Mouse (Mus musculus) cerebellum, adult 8-10 months (tissue): ENCODE results near the gene AI661453.
A peak's percentile ranks its signal among the peaks of the same experiment; 100 is the strongest.
"Not testable (repeated sequence)": the region's sequence is repeated elsewhere in the genome, so short reads cannot be mapped to it uniquely, and the experiment has no call there.

ENCODE experiments used
- DNase-seq: peaks from one replicate; pipeline ENCODE4 v3.0.0; 2022

The AI661453 gene

GRCm38 (mm10) chr17:47436156-47436906 lies at the start of gene AI661453:
Gene AI661453, plus strand, starts transcription at chr17:47436615.
- DNase-seq: no peak

GRCm38 (mm10) chr17:47386649-47387048 lies 49.8 kb upstream of the AI661453 start:
- peak; percentile 10 for DNase-seq

- no peak for DNase-seq
These were observed 42.1 kb upstream of the AI661453 start for GRCm38 (mm10) chr17:47394223-47394869.

- no peak for DNase-seq
These were observed 41.0 kb upstream of the AI661453 start for GRCm38 (mm10) chr17:47395376-47395913.

- DNase-seq: no peak
These were observed 37.3 kb upstream of the AI661453 start for GRCm38 (mm10) chr17:47399091-47399490.

GRCm38 (mm10) chr17:47400451-47400850 lies 36.0 kb upstream of the AI661453 start, which contains the start of gene Guca1a:
Gene Guca1a, minus strand, starts transcription at chr17:47400584.
- DNase-seq: no peak

- no peak for DNase-seq
These were observed 28.5 kb upstream of the AI661453 start for GRCm38 (mm10) chr17:47407717-47408557.

GRCm38 (mm10) chr17:47408558-47408898 lies 27.9 kb upstream of the AI661453 start:
- DNase-seq: peak; percentile 48

- peak; percentile 22 for DNase-seq
These were observed 26.2 kb upstream of the AI661453 start for GRCm38 (mm10) chr17:47409897-47410861.

GRCm38 (mm10) chr17:47420195-47420594 lies 16.2 kb upstream of the AI661453 start:
- DNase-seq: no peak

GRCm38 (mm10) chr17:47421566-47421965 lies 14.8 kb upstream of the AI661453 start:
- no peak for DNase-seq

- not testable (repeated sequence) for DNase-seq
These were observed 13.8 kb upstream of the AI661453 start for GRCm38 (mm10) chr17:47422616-47423015.

GRCm38 (mm10) chr17:47424186-47424585 lies 12.2 kb upstream of the AI661453 start:
- no peak for DNase-seq

- no peak for DNase-seq
These were observed 9.1 kb upstream of the AI661453 start for GRCm38 (mm10) chr17:47427316-47427715.

GRCm38 (mm10) chr17:47428831-47429304 lies 7.5 kb upstream of the AI661453 start:
- DNase-seq: no peak

GRCm38 (mm10) chr17:47430815-47431214 lies 5.6 kb upstream of the AI661453 start:
- no peak for DNase-seq

- DNase-seq: no peak
These were observed 612 bp downstream of the AI661453 start, which contains the start of gene 1700001C19Rik for GRCm38 (mm10) chr17:47436907-47437547. Gene 1700001C19Rik, minus strand, starts transcription at chr17:47437376.

GRCm38 (mm10) chr17:47438611-47439010 lies 2.2 kb downstream of the AI661453 start:
- DNase-seq: no peak

GRCm38 (mm10) chr17:47439396-47440028 lies 3.1 kb downstream of the AI661453 start:
- DNase-seq: no peak

GRCm38 (mm10) chr17:47440359-47440890 lies 4.0 kb downstream of the AI661453 start:
- DNase-seq: no peak
